Mouse (Mus musculus): ENCODE measurements around the gene Sfxn3. TPM values are rescaled to one million over a fixed set of nuclear protein-coding genes. Genes with fewer than 3 reads are reported as not detected.

Sfxn3 gene
- polyA plus RNA-seq, 1 experiment from 2014 or later: 26.7 TPM

- no peaks in the 10 kb centered on the region for H3K9me3 ChIP-seq (ENCODE audit: control insufficient read depth, low read length)
- H3K4me3 ChIP-seq (ENCODE audit: low read depth, low read length): peak overlapping the region; percentile 29
- no peak for TF ChIP-seq CTCF (IDR thresholded peaks at IDR 0.05; ENCODE audit: low read depth)
- TF ChIP-seq EP300 (optimal IDR thresholded peaks at IDR 0.05): no peak
- DNase-seq (ENCODE audit: low spot score) (no peak), ATAC-seq (ENCODE audit: low FRiP score, low TSS enrichment) (no peak)
- no peaks in the 10 kb centered on the region for H3K36me3 ChIP-seq (ENCODE audit: control insufficient read depth, insufficient read depth, low read length)
- no peak overlapping the region for H3K27ac ChIP-seq (replicated peaks)
- 5% methylated on average over 17 of the region's 17 CpGs for WGBS
- H3K4me1 ChIP-seq (replicated peaks; ENCODE audit: control insufficient read depth, insufficient read depth): peaks cover 16% of the 10 kb centered on the region
- peaks cover 14% of the 10 kb centered on the region; the same call in 1 of the 2 replicates for H3K27me3 ChIP-seq (ENCODE audit: control insufficient read depth, insufficient read depth, low read length)
- peak overlapping the region; percentile 71 for H3K4me2 ChIP-seq (replicated peaks; ENCODE audit: low read depth)
- peak overlapping the region; percentile 47; the same call in 1 of the 2 replicates for H3K9ac ChIP-seq (ENCODE audit: low read length)
These were observed 33.4 kb downstream of the Sfxn3 start for GRCm38 (mm10) chr19:45080711-45081110.

GRCm38 (mm10) chr19:45081279-45081678 lies 34.0 kb downstream of the Sfxn3 start:
- TF ChIP-seq CTCF (IDR thresholded peaks at IDR 0.05; ENCODE audit: low read depth) (peak; percentile 96), EP300 (optimal IDR thresholded peaks at IDR 0.05) (no peak)

GRCm38 (mm10) chr19:45081841-45082550 lies 34.7 kb downstream of the Sfxn3 start:
- no peaks in the 10 kb centered on the region for H3K9me3 ChIP-seq (ENCODE audit: control insufficient read depth, low read length)
- no peak overlapping the region for H3K27ac ChIP-seq (replicated peaks)
- DNase-seq (ENCODE audit: low spot score) (peak; percentile 67), ATAC-seq (ENCODE audit: low FRiP score, low TSS enrichment) (no peak)
- TF ChIP-seq CTCF (IDR thresholded peaks at IDR 0.05; ENCODE audit: low read depth) (peak; percentile 70), EP300 (optimal IDR thresholded peaks at IDR 0.05) (no peak)
- H3K4me1 ChIP-seq (replicated peaks; ENCODE audit: control insufficient read depth, insufficient read depth): peaks cover 6% of the 10 kb centered on the region
- H3K27me3 ChIP-seq (ENCODE audit: control insufficient read depth, insufficient read depth, low read length): peaks cover 14% of the 10 kb centered on the region; the same call in 1 of the 2 replicates
- no peak overlapping the region for H3K9ac ChIP-seq (ENCODE audit: low read length)
- 19% methylated on average over 11 of the region's 11 CpGs for WGBS
- H3K4me2 ChIP-seq (replicated peaks; ENCODE audit: low read depth): no peak overlapping the region
- H3K36me3 ChIP-seq (ENCODE audit: control insufficient read depth, insufficient read depth, low read length): no peaks in the 10 kb centered on the region
- H3K4me3 ChIP-seq (ENCODE audit: low read depth, low read length): no peak overlapping the region

More at GRCm38 (mm10) chr19:45081279-45081678, 34.0 kb downstream of the Sfxn3 start:
- H3K4me3 ChIP-seq (ENCODE audit: low read depth, low read length): 0 out of 2 replicates have a peak overlapping the region, but pooled peaks have one; percentile 29
- DNase-seq (ENCODE audit: low spot score): peak; percentile 72
- 0 out of 2 replicates have a peak overlapping the region, but pooled peaks have one; percentile 18 for H3K4me2 ChIP-seq (replicated peaks; ENCODE audit: low read depth)
- no peak for ATAC-seq (ENCODE audit: low FRiP score, low TSS enrichment)
- no peak overlapping the region for H3K9ac ChIP-seq (ENCODE audit: low read length)
- H3K9me3 ChIP-seq (ENCODE audit: control insufficient read depth, low read length): no peaks in the 10 kb centered on the region
- 3% methylated on average over 5 of the region's 5 CpGs for WGBS
- no peak overlapping the region for H3K27ac ChIP-seq (replicated peaks)
- H3K36me3 ChIP-seq (ENCODE audit: control insufficient read depth, insufficient read depth, low read length): no peaks in the 10 kb centered on the region
- peaks cover 14% of the 10 kb centered on the region; the same call in 1 of the 2 replicates for H3K27me3 ChIP-seq (ENCODE audit: control insufficient read depth, insufficient read depth, low read length)
- H3K4me1 ChIP-seq (replicated peaks; ENCODE audit: control insufficient read depth, insufficient read depth): peaks cover 11% of the 10 kb centered on the region

- no peak overlapping the region for H3K9ac ChIP-seq (ENCODE audit: low read length)
- H3K4me2 ChIP-seq (replicated peaks; ENCODE audit: low read depth): no peak overlapping the region
- no peaks in the 10 kb centered on the region for H3K27me3 ChIP-seq (ENCODE audit: control insufficient read depth, insufficient read depth, low read length)
- no peak overlapping the region for H3K4me3 ChIP-seq (ENCODE audit: low read depth, low read length)
- H3K9me3 ChIP-seq (ENCODE audit: control insufficient read depth, low read length): no peaks in the 10 kb centered on the region
- H3K27ac ChIP-seq (replicated peaks): no peak overlapping the region
- no peaks in the 10 kb centered on the region for H3K36me3 ChIP-seq (ENCODE audit: control insufficient read depth, insufficient read depth, low read length)
- ATAC-seq (ENCODE audit: low FRiP score, low TSS enrichment): no peak
- WGBS: 17% methylated on average over 11 of the region's 11 CpGs
- no peak for TF ChIP-seq EP300 (optimal IDR thresholded peaks at IDR 0.05)
- TF ChIP-seq CTCF (IDR thresholded peaks at IDR 0.05; ENCODE audit: low read depth): no peak
- no peaks in the 10 kb centered on the region for H3K4me1 ChIP-seq (replicated peaks; ENCODE audit: control insufficient read depth, insufficient read depth)
- peak; percentile 70 for DNase-seq (ENCODE audit: low spot score)
These were observed 50.6 kb downstream of the Sfxn3 start for GRCm38 (mm10) chr19:45097868-45098267.

- Histone ChIP-seq H3K27me3 (ENCODE audit: control insufficient read depth, insufficient read depth, low read length) (no peaks in the 10 kb centered on the region), H3K9ac (ENCODE audit: low read length) (no peak overlapping the region), H3K4me2 (replicated peaks; ENCODE audit: low read depth) (no peak overlapping the region), H3K4me1 (replicated peaks; ENCODE audit: control insufficient read depth, insufficient read depth) (no peaks in the 10 kb centered on the region), H3K27ac (replicated peaks) (no peak overlapping the region), H3K4me3 (ENCODE audit: low read depth, low read length) (no peak overlapping the region), H3K36me3 (ENCODE audit: control insufficient read depth, insufficient read depth, low read length) (no peaks in the 10 kb centered on the region), H3K9me3 (ENCODE audit: control insufficient read depth, low read length) (no peaks in the 10 kb centered on the region)
- 69% methylated on average over 8 of the region's 8 CpGs for whole genome bisulfite sequencing
- ATAC-seq (ENCODE audit: low FRiP score, low TSS enrichment) (no peak), DNase-seq (ENCODE audit: low spot score) (no peak)
- TF ChIP-seq EP300 (optimal IDR thresholded peaks at IDR 0.05) (no peak), CTCF (IDR thresholded peaks at IDR 0.05; ENCODE audit: low read depth) (0 out of 2 replicates have a peak, but pooled peaks have one; percentile 20)
These were observed 53.4 kb downstream of the Sfxn3 start for GRCm38 (mm10) chr19:45100486-45101270.
